Mouse (Mus musculus): ENCODE results near the gene Tmem132d. TPM values are rescaled to one million over a fixed set of nuclear protein-coding genes. Genes with fewer than 3 reads are reported as not detected.

The Tmem132d gene
- polyA plus RNA-seq, 1 experiment from 2014 or later: 0.02 TPM

GRCm38 (mm10) chr5:127895176-127895575, 537.7 kb downstream of the Tmem132d start:
- Histone ChIP-seq H3K27ac (no peak overlapping the region), H3K4me1 (no peaks in the 10 kb centered on the region), H3K4me2 (no peak overlapping the region), H3K36me3 (no peaks in the 10 kb centered on the region), H3K9me3 (replicated peaks) (peaks cover 33% of the 10 kb centered on the region), H3K4me3 (no peak overlapping the region), H3K27me3 (replicated peaks) (no peaks in the 10 kb centered on the region), H3K9ac (no peak overlapping the region)
- 51% methylated on average over 1 of the region's 1 CpGs for WGBS (ENCODE audit: insufficient replicate concordance)
- no peak for ATAC-seq

GRCm38 (mm10) chr5:127885566-127886505, 547.0 kb downstream of the Tmem132d start:
- no peak overlapping the region for H3K4me2 ChIP-seq
- ATAC-seq: no peak
- H3K36me3 ChIP-seq: no peaks in the 10 kb centered on the region
- H3K9me3 ChIP-seq (replicated peaks): peaks cover 56% of the 10 kb centered on the region
- H3K27me3 ChIP-seq (replicated peaks): no peaks in the 10 kb centered on the region
- no peak overlapping the region for H3K9ac ChIP-seq
- no peak overlapping the region for H3K27ac ChIP-seq
- no peak overlapping the region for H3K4me3 ChIP-seq
- WGBS (ENCODE audit: insufficient replicate concordance): 72% methylated on average over 18 of the region's 18 CpGs
- no peaks in the 10 kb centered on the region for H3K4me1 ChIP-seq

- Histone ChIP-seq H3K27ac (no peak overlapping the region), H3K4me1 (no peaks in the 10 kb centered on the region), H3K9me3 (replicated peaks) (peaks cover 39% of the 10 kb centered on the region), H3K4me2 (no peak overlapping the region), H3K36me3 (no peaks in the 10 kb centered on the region), H3K4me3 (no peak overlapping the region), H3K9ac (no peak overlapping the region), H3K27me3 (replicated peaks) (no peaks in the 10 kb centered on the region)
- ATAC-seq: no peak
- WGBS (ENCODE audit: insufficient replicate concordance): 52% methylated on average over 9 of the region's 10 CpGs
Measured at GRCm38 (mm10) chr5:127883021-127883420, 549.9 kb downstream of the Tmem132d start.

GRCm38 (mm10) chr5:127874461-127874860, 558.4 kb downstream of the Tmem132d start:
- Histone ChIP-seq H3K4me2 (no peak overlapping the region), H3K27ac (no peak overlapping the region), H3K27me3 (replicated peaks) (no peaks in the 10 kb centered on the region), H3K4me1 (no peaks in the 10 kb centered on the region), H3K9me3 (replicated peaks) (peaks cover 24% of the 10 kb centered on the region), H3K4me3 (no peak overlapping the region), H3K9ac (no peak overlapping the region), H3K36me3 (no peaks in the 10 kb centered on the region)
- no peak for ATAC-seq
- 60% methylated on average over 6 of the region's 6 CpGs for WGBS (ENCODE audit: insufficient replicate concordance)

- Histone ChIP-seq H3K4me2 (no peak overlapping the region), H3K27me3 (replicated peaks) (no peaks in the 10 kb centered on the region), H3K36me3 (no peaks in the 10 kb centered on the region), H3K27ac (no peak overlapping the region), H3K9ac (no peak overlapping the region), H3K4me1 (no peaks in the 10 kb centered on the region), H3K4me3 (no peak overlapping the region), H3K9me3 (replicated peaks) (peaks cover 16% of the 10 kb centered on the region; the same call in 1 of the 2 replicates)
- 71% methylated on average over 6 of the region's 6 CpGs for WGBS (ENCODE audit: insufficient replicate concordance)
- no peak for ATAC-seq
Measured at GRCm38 (mm10) chr5:127865157-127865556, 567.7 kb downstream of the Tmem132d start.

GRCm38 (mm10) chr5:127859719-127860118, 573.2 kb downstream of the Tmem132d start:
- no peak for ATAC-seq
- no peaks in the 10 kb centered on the region for H3K36me3 ChIP-seq
- H3K27me3 ChIP-seq (replicated peaks): no peaks in the 10 kb centered on the region
- no peak overlapping the region for H3K4me2 ChIP-seq
- no peak overlapping the region for H3K27ac ChIP-seq
- H3K4me1 ChIP-seq: no peaks in the 10 kb centered on the region
- H3K4me3 ChIP-seq: no peak overlapping the region
- H3K9ac ChIP-seq: no peak overlapping the region
- peaks cover 10% of the 10 kb centered on the region for H3K9me3 ChIP-seq (replicated peaks)
- 51% methylated on average over 2 of the region's 2 CpGs for WGBS (ENCODE audit: insufficient replicate concordance)

- WGBS (ENCODE audit: insufficient replicate concordance): 70% methylated on average over 1 of the region's 1 CpGs
- Histone ChIP-seq H3K9ac (no peak overlapping the region), H3K27me3 (replicated peaks) (no peaks in the 10 kb centered on the region)
Measured at GRCm38 (mm10) chr5:127852305-127852704, 580.6 kb downstream of the Tmem132d start.

GRCm38 (mm10) chr5:127831791-127832190, 601.1 kb downstream of the Tmem132d start:
- Histone ChIP-seq H3K4me2 (no peak overlapping the region), H3K4me3 (no peak overlapping the region), H3K27ac (no peak overlapping the region), H3K36me3 (no peaks in the 10 kb centered on the region), H3K9ac (no peak overlapping the region), H3K27me3 (replicated peaks) (no peaks in the 10 kb centered on the region), H3K9me3 (replicated peaks) (peaks cover 43% of the 10 kb centered on the region; the same call in 1 of the 2 replicates), H3K4me1 (no peaks in the 10 kb centered on the region)
- WGBS (ENCODE audit: insufficient replicate concordance): 65% methylated on average over 2 of the region's 2 CpGs
- ATAC-seq: no peak

More at GRCm38 (mm10) chr5:127852305-127852704, 580.6 kb downstream of the Tmem132d start:
- Histone ChIP-seq H3K4me2 (no peak overlapping the region), H3K36me3 (no peaks in the 10 kb centered on the region), H3K27ac (no peak overlapping the region), H3K4me1 (no peaks in the 10 kb centered on the region), H3K9me3 (replicated peaks) (peaks cover 20% of the 10 kb centered on the region), H3K4me3 (no peak overlapping the region)
- ATAC-seq: no peak

GRCm38 (mm10) chr5:127830831-127831230, 602.0 kb downstream of the Tmem132d start:
- ATAC-seq: no peak
- Histone ChIP-seq H3K4me2 (no peak overlapping the region), H3K9ac (no peak overlapping the region), H3K4me1 (no peaks in the 10 kb centered on the region), H3K36me3 (no peaks in the 10 kb centered on the region), H3K4me3 (no peak overlapping the region), H3K27ac (no peak overlapping the region), H3K9me3 (replicated peaks) (peaks cover 45% of the 10 kb centered on the region; the same call in 1 of the 2 replicates), H3K27me3 (replicated peaks) (no peaks in the 10 kb centered on the region)
- WGBS (ENCODE audit: insufficient replicate concordance): 27% methylated on average over 1 of the region's 1 CpGs

GRCm38 (mm10) chr5:127828756-127829155, 604.1 kb downstream of the Tmem132d start:
- H3K4me2 ChIP-seq: no peak overlapping the region
- no peaks in the 10 kb centered on the region for H3K36me3 ChIP-seq
- peaks cover 51% of the 10 kb centered on the region; the same call in 1 of the 2 replicates for H3K9me3 ChIP-seq (replicated peaks)
- H3K4me1 ChIP-seq: no peaks in the 10 kb centered on the region
- H3K9ac ChIP-seq: no peak overlapping the region
- H3K27ac ChIP-seq: no peak overlapping the region
- no peak for ATAC-seq
- no peak overlapping the region for H3K4me3 ChIP-seq
- 69% methylated on average over 6 of the region's 6 CpGs for WGBS (ENCODE audit: insufficient replicate concordance)
- no peaks in the 10 kb centered on the region for H3K27me3 ChIP-seq (replicated peaks)

- H3K27me3 ChIP-seq (replicated peaks): no peaks in the 10 kb centered on the region
- H3K36me3 ChIP-seq: no peaks in the 10 kb centered on the region
- no peak overlapping the region for H3K4me2 ChIP-seq
- H3K4me1 ChIP-seq: no peaks in the 10 kb centered on the region
- H3K4me3 ChIP-seq: no peak overlapping the region
- ATAC-seq: no peak
- peaks cover 32% of the 10 kb centered on the region; the same call in 1 of the 2 replicates for H3K9me3 ChIP-seq (replicated peaks)
- no peak overlapping the region for H3K9ac ChIP-seq
- no peak overlapping the region for H3K27ac ChIP-seq
- 24% methylated on average over 1 of the region's 1 CpGs for WGBS (ENCODE audit: insufficient replicate concordance)
Measured at GRCm38 (mm10) chr5:127821960-127822359, 610.9 kb downstream of the Tmem132d start.

GRCm38 (mm10) chr5:127815292-127815691, 617.6 kb downstream of the Tmem132d start:
- Histone ChIP-seq H3K4me2 (no peak overlapping the region), H3K27ac (no peak overlapping the region), H3K9me3 (replicated peaks) (peaks cover 30% of the 10 kb centered on the region; the same call in 1 of the 2 replicates), H3K27me3 (replicated peaks) (no peaks in the 10 kb centered on the region), H3K4me3 (no peak overlapping the region), H3K4me1 (no peaks in the 10 kb centered on the region), H3K36me3 (no peaks in the 10 kb centered on the region), H3K9ac (no peak overlapping the region)
- no peak for ATAC-seq
- 63% methylated on average over 8 of the region's 8 CpGs for WGBS (ENCODE audit: insufficient replicate concordance)

All from liver, embryonic 12.5 days (tissue).